In the genomic region with DNA sequence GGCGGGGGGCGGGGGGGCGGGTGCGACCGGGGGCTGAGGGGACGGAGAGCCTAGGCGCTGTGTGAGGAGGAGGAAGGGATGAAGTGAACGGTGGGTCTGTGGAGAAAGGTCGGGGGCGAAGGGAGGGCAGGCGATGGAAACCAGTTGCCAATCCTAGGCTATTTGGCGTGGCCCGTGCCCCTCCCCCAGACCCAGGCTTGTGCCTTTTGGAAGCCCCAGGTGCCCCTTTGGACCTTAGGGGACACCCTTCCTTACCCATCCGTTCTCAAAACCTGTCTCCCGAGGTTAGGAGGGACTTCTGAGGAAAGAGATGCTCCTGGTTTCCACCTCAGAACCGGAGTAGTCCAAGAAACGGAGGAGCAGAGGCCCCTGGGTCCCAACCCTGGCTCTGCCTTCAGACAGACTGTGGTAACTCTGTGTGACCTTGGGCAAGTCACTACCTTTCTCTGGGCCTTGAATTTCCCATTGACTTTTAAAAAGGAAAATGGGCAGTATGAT, we compare ENCODE assay signal across 8 mouse cellular contexts. TPM values are rescaled to one million over a fixed set of nuclear protein-coding genes. Genes with fewer than 3 reads are reported as not detected.
DNase-seq lines count a peak whose midpoint lies in the region; ATAC-seq and TF ChIP-seq lines count a peak whose summit lies in the region.

A gene (minus strand): TSS at position 405 of the 498 bp plus-strand sequence.

- no peak for DNase-seq in heart, postnatal 25 days (ENCODE audit: low spot score)
- no peak for DNase-seq in ES-E14 (ENCODE audit: low read depth, low spot score)
- peak; percentile 61 to 73 for DNase-seq in cerebellum, postnatal 14 days
- DNase-seq in kidney, postnatal 14 days = peak; percentile 50
- peak; percentile 21 to 52 for DNase-seq in thymus, postnatal 36 days

- peak within 1 kb of the TSS; percentile 65 for H3K4me2 ChIP-seq in heart, embryonic 11.5 days
- H3K4me2 ChIP-seq in heart, embryonic 16.5 days (ENCODE audit: low read depth, low read length) = peak within 1 kb of the TSS; percentile 82
- H3K4me2 ChIP-seq in midbrain, embryonic 12.5 days (replicated peaks) = peak within 1 kb of the TSS; percentile 67

- peak within 1 kb of the TSS; percentile 60 for H3K4me3 ChIP-seq in heart, embryonic 11.5 days (ENCODE audit: low read depth, low read length)
- H3K4me3 ChIP-seq in ES-E14 (ENCODE audit: insufficient read depth in 1 of 2, low read depth in 1 of 2, low read length in 2 of 2, poor library complexity in 1 of 2, severe bottlenecking in 1 of 2) = peak within 1 kb of the TSS; percentile 97 to 98
- H3K4me3 ChIP-seq in heart, embryonic 16.5 days (ENCODE audit: low read length) = peak within 1 kb of the TSS; percentile 78
- H3K4me3 ChIP-seq in midbrain, embryonic 12.5 days = peak within 1 kb of the TSS; percentile 71

- ATAC-seq in heart, embryonic 11.5 days (replicated peaks; ENCODE audit: insufficient number of reproducible peaks, low FRiP score, low TSS enrichment) = peak; percentile 40; the same call in 1 of the 2 replicates
- ATAC-seq in heart, embryonic 16.5 days (replicated peaks; ENCODE audit: extremely low read depth, insufficient read depth, low FRiP score) = peak; percentile 4
- ATAC-seq in midbrain, embryonic 12.5 days (ENCODE audit: low FRiP score, low read depth) = peak; percentile 66

- intact Hi-C loops in heart, postnatal 25 days (cut with DNase I) = no loop called here

- WGBS in heart, embryonic 11.5 days (ENCODE audit: insufficient replicate concordance) = 0% methylated on average over 15 of the region's 17 CpGs
- WGBS in heart, embryonic 16.5 days = 2% methylated on average over 14 of the region's 17 CpGs
- 0% methylated on average over 8 of the region's 17 CpGs for WGBS in midbrain, embryonic 12.5 days

- in situ Hi-C loops in ES-E14 (cut with MboI; ENCODE audit: low sequenced_read_pairs in 2 of 2, unreplicated experiment in 2 of 2) = no loop called here

- H3K9ac ChIP-seq in heart, embryonic 11.5 days (ENCODE audit: low read depth, low read length) = peak within 1 kb of the TSS; percentile 74
- H3K9ac ChIP-seq in ES-E14 (ENCODE audit: insufficient read depth, low read depth, low read length, poor library complexity, severe bottlenecking) = peak within 1 kb of the TSS; percentile 85
- H3K9ac ChIP-seq in heart, embryonic 16.5 days (ENCODE audit: low read length) = peak within 1 kb of the TSS; percentile 85
- peak within 1 kb of the TSS; percentile 83 for H3K9ac ChIP-seq in midbrain, embryonic 12.5 days (replicated peaks)

- H3K36me3 ChIP-seq in heart, embryonic 11.5 days (ENCODE audit: control insufficient read depth, insufficient read depth, low read length) = no peaks in the 10 kb centered on the region
- H3K36me3 ChIP-seq in ES-E14 (ENCODE audit: control insufficient read depth, insufficient read depth, low read length, poor library complexity, severe bottlenecking) = no peaks in the 10 kb centered on the region
- H3K36me3 ChIP-seq in heart, embryonic 16.5 days (ENCODE audit: control insufficient read depth, insufficient read depth) = no peaks in the 10 kb centered on the region
- no peaks in the 10 kb centered on the region for H3K36me3 ChIP-seq in midbrain, embryonic 12.5 days

- H3K27me3 ChIP-seq in heart, embryonic 11.5 days (ENCODE audit: control insufficient read depth, insufficient read depth, low read length) = no peaks in the 10 kb centered on the region
- no peaks in the 10 kb centered on the region for H3K27me3 ChIP-seq in heart, embryonic 16.5 days (ENCODE audit: control insufficient read depth, insufficient read depth, low read length)
- no peaks in the 10 kb centered on the region for H3K27me3 ChIP-seq in midbrain, embryonic 12.5 days

- peak within 1 kb of the TSS; percentile 74 for H3K27ac ChIP-seq in heart, embryonic 11.5 days (ENCODE audit: low read depth, low read length)
- peak within 1 kb of the TSS; percentile 96 for H3K27ac ChIP-seq in ES-E14 (ENCODE audit: insufficient read depth, low read depth, low read length, poor library complexity, severe bottlenecking)
- peak within 1 kb of the TSS; percentile 84 for H3K27ac ChIP-seq in heart, embryonic 16.5 days (ENCODE audit: low read length)
- H3K27ac ChIP-seq in midbrain, embryonic 12.5 days (replicated peaks) = peak within 1 kb of the TSS; percentile 92

- H3K9me3 ChIP-seq in heart, embryonic 11.5 days (replicated peaks; ENCODE audit: control insufficient read depth, low read length) = no peaks in the 10 kb centered on the region
- no peaks in the 10 kb centered on the region for H3K9me3 ChIP-seq in ES-E14 (ENCODE audit: control insufficient read depth, insufficient read depth, low read depth, low read length)
- H3K9me3 ChIP-seq in heart, embryonic 16.5 days (replicated peaks; ENCODE audit: control insufficient read depth, low read length) = no peaks in the 10 kb centered on the region
- H3K9me3 ChIP-seq in midbrain, embryonic 12.5 days = no peaks in the 10 kb centered on the region

- H3K4me1 ChIP-seq in heart, embryonic 11.5 days (ENCODE audit: control insufficient read depth, insufficient read depth, low read length) = 0 out of 2 replicates have a peak, but pooled peaks cover 7% of the 10 kb centered on the region
- peaks cover 0 to 3% of the 10 kb centered on the region in 2 experiments; a peak in 2 of 4 replicates for H3K4me1 ChIP-seq in ES-E14 (ENCODE audit: control insufficient read depth in 2 of 2, insufficient read depth in 2 of 2, low read length in 2 of 2, poor library complexity in 1 of 2)
- peaks cover 14% of the 10 kb centered on the region for H3K4me1 ChIP-seq in heart, embryonic 16.5 days (ENCODE audit: control insufficient read depth, insufficient read depth, low read length)
- H3K4me1 ChIP-seq in midbrain, embryonic 12.5 days = peaks cover 17% of the 10 kb centered on the region

TF ChIP-seq in ES-E14, 5 proteins besides CTCF, POLR2A, EP300 and RAD21:
- TF ChIP-seq MAFK (IDR thresholded peaks at IDR 0.05; ENCODE audit: insufficient read depth, low read depth, low read length) (no peak), CHD2 (IDR thresholded peaks at IDR 0.05; ENCODE audit: low read depth, low read length) (no peak), HCFC1 (IDR thresholded peaks at IDR 0.05; ENCODE audit: borderline replicate concordance, insufficient read depth, low read length) (no peak), ZNF384 (IDR thresholded peaks at IDR 0.05; ENCODE audit: low read depth, low read length) (no peak), ZC3H11A (IDR thresholded peaks at IDR 0.05; ENCODE audit: borderline replicate concordance, low read depth, low read length) (no peak)

RNA-seq across cellular contexts. Expression of the gene that starts here (rescaled TPM):
- polyA plus RNA-seq in heart, embryonic 11.5 days (2014; fragmentation: Nextera tagmentation; extraction: Ambion mirVana) = 0.17 and 0.66 TPM in 2 replicates
- total RNA-seq in heart, postnatal 25 days (2021) = not detected
- total RNA-seq in ES-E14 (2012; rRNA removed) = 0.37 and 0.40 TPM in 2 replicates
- polyA plus RNA-seq in heart, embryonic 16.5 days (2015; fragmentation: Nextera tagmentation; extraction: Ambion mirVana) = 0.13 and 0.16 TPM in 2 replicates
- polyA plus RNA-seq in midbrain, embryonic 12.5 days (2016; fragmentation: Nextera tagmentation; extraction: Ambion mirVana) = 0.22 and 0.26 TPM in 2 replicates

Comparison
In these comparisons a context has a peak if more than half of its experiments do, and no peak if none do; other contexts are left out.
1. Peak in ATAC-seq, H3K4me3 ChIP-seq, H3K27ac ChIP-seq, H3K9ac ChIP-seq and H3K4me2 ChIP-seq in heart, embryonic 11.5 days; RNA of the gene not detected or under 1 TPM.
2. Peak in ATAC-seq, H3K4me3 ChIP-seq, H3K27ac ChIP-seq, H3K9ac ChIP-seq and H3K4me2 ChIP-seq in heart, embryonic 16.5 days; RNA of the gene not detected or under 1 TPM.
3. Peak in ATAC-seq, H3K4me3 ChIP-seq, H3K27ac ChIP-seq, H3K9ac ChIP-seq and H3K4me2 ChIP-seq in midbrain, embryonic 12.5 days; RNA of the gene not detected or under 1 TPM.
4. ATAC-seq: peak in every context shown above with its lines; median percentile 66 in midbrain, embryonic 12.5 days; 40 in heart, embryonic 11.5 days; 4 in heart, embryonic 16.5 days.
5. DNase-seq: peak in cerebellum, postnatal 14 days (2 of 2), kidney, postnatal 14 days (single experiment) and thymus, postnatal 36 days (2 of 2); none in heart, postnatal 25 days (single experiment) and ES-E14 (single experiment).
6. Peak in every context shown above with its lines, with median percentiles within 50 percentile points of each other: H3K27ac ChIP-seq, H3K4me2 ChIP-seq, H3K4me3 ChIP-seq and H3K9ac ChIP-seq.